Mouse (Mus musculus): ENCODE measurements around the gene Depdc5. TPM values are rescaled to one million over a fixed set of nuclear protein-coding genes. Genes with fewer than 3 reads are reported as not detected.

Gene Depdc5
- total and polyA plus RNA-seq, 3 experiments, result 21.1 to 39.3 (median 36.6) TPM

DNA sequence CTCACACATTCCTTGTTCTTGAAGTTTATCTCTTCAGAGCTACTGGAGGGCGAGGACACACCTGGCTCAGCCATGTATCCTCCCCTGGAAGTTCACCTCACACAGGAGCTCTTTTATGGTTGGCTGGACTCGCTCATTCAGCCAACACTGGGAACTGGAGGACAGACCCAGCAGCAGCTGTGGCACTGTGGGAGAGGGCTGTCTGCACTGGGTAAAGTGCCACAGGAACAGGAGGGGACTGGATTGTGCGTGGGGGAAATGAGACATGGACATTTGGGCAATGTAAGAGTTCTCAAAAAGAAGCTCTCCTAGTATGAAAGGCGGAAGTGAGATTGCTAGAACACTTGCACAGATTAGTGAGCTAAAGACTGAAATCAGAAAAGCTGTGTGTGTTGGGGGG lies 132.3 kb downstream of the Depdc5 start:
- Histone ChIP-seq H3K4me3 (replicated peaks in 1 of 3; ENCODE audit: low read depth in 2 of 3, low read length in 2 of 3, poor library complexity in 1 of 3) (no peak overlapping the region), H3K79me2 (replicated peaks; ENCODE audit: control insufficient read depth, extremely low read depth, insufficient read depth, poor library complexity, severe bottlenecking) (no peaks in the 10 kb centered on the region), H3K4me1 (ENCODE audit: control insufficient read depth in 1 of 2, insufficient read depth in 2 of 2) (peaks cover 8 to 27% of the 10 kb centered on the region in 2 experiments), H3K27ac (ENCODE audit: insufficient read depth, low read depth) (no peak overlapping the region), H3K27me3 (replicated peaks) (no peaks in the 10 kb centered on the region), H3K9me3 (replicated peaks; ENCODE audit: low read length) (no peaks in the 10 kb centered on the region), H3K4me2 (ENCODE audit: insufficient read depth, low read depth, poor library complexity, severe bottlenecking) (no peak overlapping the region), H3K9ac (ENCODE audit: insufficient read depth, low read depth) (no peak overlapping the region), H3K36me3 (replicated peaks in 1 of 2; ENCODE audit: control insufficient read depth in 1 of 2, insufficient read depth in 1 of 2, low read length in 1 of 2) (peaks cover 5 to 10% of the 10 kb centered on the region in 2 experiments)
- in situ Hi-C loops (cut with MboI; ENCODE audit: low pct_ligation_motif_present, low pct_unique_long_range_greater_than_20kb, low sequenced_read_pairs) (no loop called here), dilution Hi-C loops (cut with MboI; ENCODE audit: extremely low pct_ligation_motif_present, extremely low pct_unique_long_range_greater_than_20kb, low sequenced_read_pairs) (no loop called here)
- TF ChIP-seq POLR2A (IDR thresholded peaks at IDR 0.05; ENCODE audit: low read depth, low read length), result no peak
- no peak for DNase-seq (ENCODE audit: extremely low read depth)

DNA sequence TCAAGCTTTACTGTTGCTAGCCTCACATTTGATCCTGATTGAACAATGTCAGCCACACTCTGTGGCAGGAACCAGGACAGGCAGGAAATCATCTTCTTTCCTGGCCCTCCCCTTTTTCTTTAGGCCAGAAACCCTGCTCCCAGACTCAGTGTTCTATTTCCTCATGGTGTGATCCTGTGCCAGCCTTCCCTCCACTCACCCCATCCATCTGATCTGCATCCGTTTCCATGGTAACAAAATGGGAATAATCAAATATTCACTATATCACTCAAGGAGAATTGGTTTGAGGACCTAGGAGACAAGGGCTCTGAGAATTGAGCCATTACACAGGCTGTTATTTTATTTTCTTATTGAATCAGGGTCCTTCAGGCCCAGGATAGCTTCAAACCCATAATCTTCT lies 133.1 kb downstream of the Depdc5 start:
- Histone ChIP-seq H3K27me3 (replicated peaks) (no peaks in the 10 kb centered on the region), H3K36me3 (replicated peaks in 1 of 2; ENCODE audit: control insufficient read depth in 1 of 2, insufficient read depth in 1 of 2, low read length in 1 of 2) (peaks cover 0 to 3% of the 10 kb centered on the region in 2 experiments), H3K9me3 (replicated peaks; ENCODE audit: low read length) (no peaks in the 10 kb centered on the region), H3K4me3 (replicated peaks in 1 of 3; ENCODE audit: low read depth in 2 of 3, low read length in 2 of 3, poor library complexity in 1 of 3) (no peak overlapping the region), H3K4me2 (ENCODE audit: insufficient read depth, low read depth, poor library complexity, severe bottlenecking) (no peak overlapping the region), H3K4me1 (ENCODE audit: control insufficient read depth in 1 of 2, insufficient read depth in 2 of 2) (peaks cover 8 to 27% of the 10 kb centered on the region in 2 experiments), H3K79me2 (replicated peaks; ENCODE audit: control insufficient read depth, extremely low read depth, insufficient read depth, poor library complexity, severe bottlenecking) (no peaks in the 10 kb centered on the region), H3K27ac (ENCODE audit: insufficient read depth, low read depth) (no peak overlapping the region), H3K9ac (ENCODE audit: insufficient read depth, low read depth) (no peak overlapping the region)
- no peak for DNase-seq (ENCODE audit: extremely low read depth)
- no peak for TF ChIP-seq USF2 (conservative IDR thresholded peaks at IDR 0.05; ENCODE audit: low read depth, low read length)
- TF ChIP-seq EP300 (IDR thresholded peaks at IDR 0.05; ENCODE audit: low read length), result no peak
- no peak for TF ChIP-seq MAX (IDR thresholded peaks at IDR 0.05; ENCODE audit: low read length)
- TF ChIP-seq RAD21 (IDR thresholded peaks at IDR 0.05; ENCODE audit: low read depth, low read length), result no peak
- no peak for TF ChIP-seq SMC3 (IDR thresholded peaks at IDR 0.05; ENCODE audit: low read depth, low read length)
- TF ChIP-seq MAFK (IDR thresholded peaks at IDR 0.05; ENCODE audit: insufficient replicate concordance, low read length), result no peak
- TF ChIP-seq BHLHE40 (IDR thresholded peaks at IDR 0.05; ENCODE audit: low read depth, low read length), result no peak
- TF ChIP-seq ZMIZ1 (IDR thresholded peaks at IDR 0.05; ENCODE audit: low read depth, low read length), result no peak
- TF ChIP-seq JUN (IDR thresholded peaks at IDR 0.05; ENCODE audit: insufficient read depth, low read depth, low read length), result no peak
- TF ChIP-seq E2F4 (IDR thresholded peaks at IDR 0.05; ENCODE audit: insufficient replicate concordance, low read depth, low read length), result no peak
- TF ChIP-seq TCF12 (IDR thresholded peaks at IDR 0.05; ENCODE audit: low read depth, low read length), result no peak
- TF ChIP-seq TBP (conservative IDR thresholded peaks at IDR 0.05; ENCODE audit: low read depth, low read length), result no peak
- no peak for TF ChIP-seq JUND (conservative IDR thresholded peaks at IDR 0.05; ENCODE audit: low read depth, low read length)
- no peak for TF ChIP-seq MYC (IDR thresholded peaks at IDR 0.05; ENCODE audit: low read depth, low read length)
- TF ChIP-seq IRF4 (IDR thresholded peaks at IDR 0.05; ENCODE audit: low read depth, low read length), result no peak
- in situ Hi-C loops (cut with MboI; ENCODE audit: low pct_ligation_motif_present, low pct_unique_long_range_greater_than_20kb, low sequenced_read_pairs), result no loop called here
- dilution Hi-C loops (cut with MboI; ENCODE audit: extremely low pct_ligation_motif_present, extremely low pct_unique_long_range_greater_than_20kb, low sequenced_read_pairs), result no loop called here
